Mouse (Mus musculus): ENCODE measurements around the gene Fam53b. TPM values are rescaled to one million over a fixed set of nuclear protein-coding genes. Genes with fewer than 3 reads are reported as not detected.

The Fam53b gene
- polyA plus RNA-seq, 1 experiment from 2014 or later: 21.0 TPM

DNA sequence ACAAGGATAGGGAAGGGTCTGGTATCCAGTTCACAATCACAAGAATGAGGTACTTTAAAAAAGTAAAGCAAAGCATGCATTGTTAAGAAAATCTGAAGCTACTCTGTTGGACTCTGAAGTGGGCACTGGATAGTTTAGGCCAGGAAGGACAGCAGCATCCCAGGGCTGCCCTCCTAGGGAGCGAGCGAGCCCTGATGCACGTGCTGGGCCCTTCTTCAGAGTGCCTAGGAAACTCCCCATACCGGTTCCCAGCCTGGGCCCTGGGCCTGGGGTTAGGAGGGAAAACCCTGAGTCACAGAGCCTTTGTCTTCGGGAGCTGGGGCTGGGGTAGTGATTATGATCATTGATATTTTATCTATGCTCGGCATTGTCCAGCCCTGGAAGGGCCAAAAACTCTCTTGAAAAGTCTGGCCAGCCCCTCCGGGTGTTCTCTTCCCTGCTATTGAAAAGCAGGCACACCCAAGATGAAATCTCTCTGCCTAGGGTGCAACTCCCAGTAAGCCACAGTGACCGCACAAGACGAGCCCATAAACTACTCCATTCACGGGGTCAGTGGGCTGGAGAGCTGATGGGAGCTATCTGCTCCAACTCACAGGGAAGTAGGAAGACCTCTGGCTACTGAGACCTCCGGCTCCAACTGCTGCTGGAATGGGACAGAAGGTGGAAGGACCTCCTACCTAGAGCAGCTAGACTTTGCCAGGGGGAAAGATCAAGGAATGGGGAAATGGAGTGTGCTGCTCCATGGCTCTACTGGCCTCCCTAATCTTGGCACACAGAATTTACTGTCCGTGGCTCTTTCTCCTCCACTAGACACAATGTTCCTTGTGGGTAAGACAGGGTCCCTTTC is 45.0 kb downstream of the Fam53b start:
- no peak overlapping the region for H3K9ac ChIP-seq (ENCODE audit: low read depth, low read length)
- no peaks in the 10 kb centered on the region for H3K9me3 ChIP-seq (ENCODE audit: control insufficient read depth, low read length)
- no peak for DNase-seq (ENCODE audit: low spot score)
- H3K27me3 ChIP-seq (replicated peaks; ENCODE audit: control insufficient read depth, insufficient read depth, low read length): no peaks in the 10 kb centered on the region
- H3K4me2 ChIP-seq (ENCODE audit: low read depth, low read length): no peak overlapping the region
- H3K27ac ChIP-seq (replicated peaks; ENCODE audit: low read depth, low read length): no peak overlapping the region
- no peak; the same call in 1 of the 2 replicates for ATAC-seq (ENCODE audit: low read depth)
- H3K4me1 ChIP-seq (ENCODE audit: control insufficient read depth, insufficient read depth, low read length): peaks cover 23% of the 10 kb centered on the region
- 77% methylated on average over 12 of the region's 12 CpGs for WGBS
- peaks cover 17% of the 10 kb centered on the region; the same call in 1 of the 2 replicates for H3K36me3 ChIP-seq (ENCODE audit: control insufficient read depth, insufficient read depth, low read length)
- H3K4me3 ChIP-seq (ENCODE audit: low read depth, low read length): no peak overlapping the region

GRCm38 (mm10) chr7:132767999-132768370 is 45.7 kb downstream of the Fam53b start:
- no peak for ATAC-seq (ENCODE audit: low read depth)
- Histone ChIP-seq H3K36me3 (ENCODE audit: control insufficient read depth, insufficient read depth, low read length) (peaks cover 17% of the 10 kb centered on the region; the same call in 1 of the 2 replicates), H3K4me2 (ENCODE audit: low read depth, low read length) (no peak overlapping the region)

DNA sequence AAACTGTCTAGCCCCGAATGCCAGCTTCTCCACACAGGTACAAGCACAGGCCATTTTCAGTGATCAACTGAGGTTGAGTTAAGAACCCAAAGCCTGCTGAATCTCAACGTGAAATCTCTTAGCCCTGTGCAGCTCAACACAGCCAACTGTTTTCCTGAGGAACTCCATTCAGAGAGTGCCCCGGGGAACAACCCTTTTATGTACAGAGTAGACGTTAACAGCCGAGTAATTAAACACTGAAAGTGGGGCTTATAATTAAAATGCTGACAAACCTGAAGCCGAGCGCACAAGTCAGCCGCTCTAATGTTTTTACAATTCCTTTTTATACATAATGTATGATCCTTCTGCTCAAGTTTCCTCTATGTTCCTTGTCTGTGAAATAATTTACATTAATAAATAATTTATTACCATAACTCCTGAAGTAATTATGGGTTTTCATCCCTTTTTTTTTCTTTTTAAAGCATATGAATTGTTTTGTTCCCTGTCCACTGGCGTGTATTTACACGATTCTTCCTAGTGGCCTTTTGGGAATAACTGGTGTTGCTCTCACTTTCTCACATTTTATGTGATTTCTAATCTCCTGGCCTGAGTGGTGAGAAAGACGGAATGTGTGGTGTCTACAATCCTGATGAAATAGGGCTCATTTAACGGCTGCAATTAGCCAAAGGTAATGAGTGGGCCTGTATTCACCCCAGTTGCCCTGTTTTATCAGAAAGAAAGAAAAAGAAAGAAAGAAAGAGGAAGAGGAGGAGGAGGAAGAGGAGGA is 46.3 kb downstream of the Fam53b start:
- WGBS: 44% methylated on average over 12 of the region's 12 CpGs
- H3K36me3 ChIP-seq (ENCODE audit: control insufficient read depth, insufficient read depth, low read length): peaks cover 17% of the 10 kb centered on the region; the same call in 1 of the 2 replicates

More at GRCm38 (mm10) chr7:132767999-132768370, 45.7 kb downstream of the Fam53b start:
- no peaks in the 10 kb centered on the region for H3K27me3 ChIP-seq (replicated peaks; ENCODE audit: control insufficient read depth, insufficient read depth, low read length)
- no peak overlapping the region for H3K4me3 ChIP-seq (ENCODE audit: low read depth, low read length)
- DNase-seq (ENCODE audit: low spot score): no peak
- no peak overlapping the region for H3K27ac ChIP-seq (replicated peaks; ENCODE audit: low read depth, low read length)
- no peak overlapping the region for H3K9ac ChIP-seq (ENCODE audit: low read depth, low read length)
- no peaks in the 10 kb centered on the region for H3K9me3 ChIP-seq (ENCODE audit: control insufficient read depth, low read length)
- H3K4me1 ChIP-seq (ENCODE audit: control insufficient read depth, insufficient read depth, low read length): peaks cover 23% of the 10 kb centered on the region
- 86% methylated on average over 4 of the region's 4 CpGs for WGBS

GRCm38 (mm10) chr7:132766235-132766871 is 47.3 kb downstream of the Fam53b start:
- Histone ChIP-seq H3K9ac (ENCODE audit: low read depth, low read length) (no peak overlapping the region), H3K27me3 (replicated peaks; ENCODE audit: control insufficient read depth, insufficient read depth, low read length) (no peaks in the 10 kb centered on the region), H3K4me1 (ENCODE audit: control insufficient read depth, insufficient read depth, low read length) (peaks cover 23% of the 10 kb centered on the region), H3K36me3 (ENCODE audit: control insufficient read depth, insufficient read depth, low read length) (peaks cover 21% of the 10 kb centered on the region; the same call in 1 of the 2 replicates), H3K9me3 (ENCODE audit: control insufficient read depth, low read length) (no peaks in the 10 kb centered on the region), H3K4me2 (ENCODE audit: low read depth, low read length) (no peak overlapping the region), H3K27ac (replicated peaks; ENCODE audit: low read depth, low read length) (no peak overlapping the region), H3K4me3 (ENCODE audit: low read depth, low read length) (no peak overlapping the region)
- 72% methylated on average over 11 of the region's 11 CpGs for whole genome bisulfite sequencing
- ATAC-seq (ENCODE audit: low read depth) (no peak), DNase-seq (ENCODE audit: low spot score) (no peak)

More for the DNA sequence above, 46.3 kb downstream of the Fam53b start:
- Histone ChIP-seq H3K9ac (ENCODE audit: low read depth, low read length) (no peak overlapping the region), H3K9me3 (ENCODE audit: control insufficient read depth, low read length) (no peaks in the 10 kb centered on the region), H3K27me3 (replicated peaks; ENCODE audit: control insufficient read depth, insufficient read depth, low read length) (no peaks in the 10 kb centered on the region), H3K4me2 (ENCODE audit: low read depth, low read length) (no peak overlapping the region), H3K4me1 (ENCODE audit: control insufficient read depth, insufficient read depth, low read length) (peaks cover 23% of the 10 kb centered on the region), H3K27ac (replicated peaks; ENCODE audit: low read depth, low read length) (no peak overlapping the region; the same call in 1 of the 2 replicates), H3K4me3 (ENCODE audit: low read depth, low read length) (no peak overlapping the region)
- DNase-seq (ENCODE audit: low spot score): peak; percentile 54
- ATAC-seq (ENCODE audit: low read depth): no peak

DNA sequence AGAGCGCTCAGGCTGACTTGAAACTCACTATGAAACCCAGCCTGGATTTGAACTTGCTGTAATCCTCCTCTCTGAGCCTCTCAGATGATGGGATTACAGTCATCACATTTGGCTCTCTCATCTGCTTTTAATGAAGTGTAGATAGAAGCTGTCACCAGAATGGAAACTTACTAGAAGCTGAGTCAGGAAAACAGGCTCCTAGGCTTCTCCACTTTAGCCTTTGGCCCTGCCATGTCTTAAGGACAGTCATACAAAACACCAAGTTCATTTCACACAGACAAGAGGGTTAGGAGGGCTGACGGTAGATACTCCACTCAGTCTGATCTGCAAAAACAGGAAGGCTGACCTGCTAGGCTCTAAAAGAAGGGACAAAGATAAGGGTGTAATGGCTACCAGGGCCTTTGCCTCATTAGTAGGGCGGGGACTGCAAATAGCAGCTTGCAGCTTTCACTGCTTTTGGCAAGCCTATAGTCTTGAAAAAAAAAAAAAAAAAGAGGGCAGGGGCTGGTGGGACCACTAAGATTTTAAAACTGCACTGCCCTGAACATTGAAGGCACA is 48.0 kb downstream of the Fam53b start:
- WGBS: 68% methylated on average over 3 of the region's 3 CpGs
- ATAC-seq (ENCODE audit: low read depth) (no peak), DNase-seq (ENCODE audit: low spot score) (no peak)
- Histone ChIP-seq H3K36me3 (ENCODE audit: control insufficient read depth, insufficient read depth, low read length) (peaks cover 18% of the 10 kb centered on the region; the same call in 1 of the 2 replicates), H3K4me2 (ENCODE audit: low read depth, low read length) (no peak overlapping the region), H3K9ac (ENCODE audit: low read depth, low read length) (no peak overlapping the region), H3K27me3 (replicated peaks; ENCODE audit: control insufficient read depth, insufficient read depth, low read length) (no peaks in the 10 kb centered on the region), H3K4me1 (ENCODE audit: control insufficient read depth, insufficient read depth, low read length) (peaks cover 23% of the 10 kb centered on the region), H3K27ac (replicated peaks; ENCODE audit: low read depth, low read length) (no peak overlapping the region), H3K9me3 (ENCODE audit: control insufficient read depth, low read length) (no peaks in the 10 kb centered on the region), H3K4me3 (ENCODE audit: low read depth, low read length) (no peak overlapping the region)

- Histone ChIP-seq H3K9ac (ENCODE audit: low read depth, low read length) (no peak overlapping the region), H3K4me1 (ENCODE audit: control insufficient read depth, insufficient read depth, low read length) (peaks cover 23% of the 10 kb centered on the region), H3K27me3 (replicated peaks; ENCODE audit: control insufficient read depth, insufficient read depth, low read length) (no peaks in the 10 kb centered on the region), H3K27ac (replicated peaks; ENCODE audit: low read depth, low read length) (no peak overlapping the region), H3K9me3 (ENCODE audit: control insufficient read depth, low read length) (no peaks in the 10 kb centered on the region), H3K4me3 (ENCODE audit: low read depth, low read length) (no peak overlapping the region), H3K4me2 (ENCODE audit: low read depth, low read length) (no peak overlapping the region), H3K36me3 (ENCODE audit: control insufficient read depth, insufficient read depth, low read length) (peaks cover 18% of the 10 kb centered on the region; the same call in 1 of the 2 replicates)
- 59% methylated on average over 4 of the region's 4 CpGs for WGBS
- ATAC-seq (ENCODE audit: low read depth) (no peak), DNase-seq (ENCODE audit: low spot score) (no peak)
These were observed 48.7 kb downstream of the Fam53b start for GRCm38 (mm10) chr7:132764896-132765491.

- Histone ChIP-seq H3K4me3 (ENCODE audit: low read depth, low read length) (no peak overlapping the region), H3K27me3 (replicated peaks; ENCODE audit: control insufficient read depth, insufficient read depth, low read length) (no peaks in the 10 kb centered on the region), H3K9ac (ENCODE audit: low read depth, low read length) (no peak overlapping the region), H3K4me1 (ENCODE audit: control insufficient read depth, insufficient read depth, low read length) (peaks cover 23% of the 10 kb centered on the region), H3K4me2 (ENCODE audit: low read depth, low read length) (no peak overlapping the region), H3K9me3 (ENCODE audit: control insufficient read depth, low read length) (no peaks in the 10 kb centered on the region), H3K36me3 (ENCODE audit: control insufficient read depth, insufficient read depth, low read length) (peaks cover 21% of the 10 kb centered on the region; the same call in 1 of the 2 replicates), H3K27ac (replicated peaks; ENCODE audit: low read depth, low read length) (no peak overlapping the region)
- WGBS: 88% methylated on average over 4 of the region's 4 CpGs
- ATAC-seq (ENCODE audit: low read depth): no peak
- DNase-seq (ENCODE audit: low spot score): no peak
These were observed 49.4 kb downstream of the Fam53b start for GRCm38 (mm10) chr7:132764314-132764713.

GRCm38 (mm10) chr7:132763911-132764310 is 49.8 kb downstream of the Fam53b start:
- H3K4me3 ChIP-seq (ENCODE audit: low read depth, low read length): no peak overlapping the region
- H3K27me3 ChIP-seq (replicated peaks; ENCODE audit: control insufficient read depth, insufficient read depth, low read length): no peaks in the 10 kb centered on the region
- no peak for ATAC-seq (ENCODE audit: low read depth)
- H3K4me2 ChIP-seq (ENCODE audit: low read depth, low read length): no peak overlapping the region
- no peak overlapping the region for H3K27ac ChIP-seq (replicated peaks; ENCODE audit: low read depth, low read length)
- 89% methylated on average over 5 of the region's 5 CpGs for WGBS
- H3K4me1 ChIP-seq (ENCODE audit: control insufficient read depth, insufficient read depth, low read length): peaks cover 23% of the 10 kb centered on the region
- H3K9me3 ChIP-seq (ENCODE audit: control insufficient read depth, low read length): no peaks in the 10 kb centered on the region
- H3K9ac ChIP-seq (ENCODE audit: low read depth, low read length): no peak overlapping the region
- H3K36me3 ChIP-seq (ENCODE audit: control insufficient read depth, insufficient read depth, low read length): peaks cover 25% of the 10 kb centered on the region; the same call in 1 of the 2 replicates
- no peak for DNase-seq (ENCODE audit: low spot score)

All from embryonic facial prominence, embryonic 14.5 days (tissue).